Comparison of ENCODE assay signal across 19 mouse cellular contexts in the genomic region with DNA sequence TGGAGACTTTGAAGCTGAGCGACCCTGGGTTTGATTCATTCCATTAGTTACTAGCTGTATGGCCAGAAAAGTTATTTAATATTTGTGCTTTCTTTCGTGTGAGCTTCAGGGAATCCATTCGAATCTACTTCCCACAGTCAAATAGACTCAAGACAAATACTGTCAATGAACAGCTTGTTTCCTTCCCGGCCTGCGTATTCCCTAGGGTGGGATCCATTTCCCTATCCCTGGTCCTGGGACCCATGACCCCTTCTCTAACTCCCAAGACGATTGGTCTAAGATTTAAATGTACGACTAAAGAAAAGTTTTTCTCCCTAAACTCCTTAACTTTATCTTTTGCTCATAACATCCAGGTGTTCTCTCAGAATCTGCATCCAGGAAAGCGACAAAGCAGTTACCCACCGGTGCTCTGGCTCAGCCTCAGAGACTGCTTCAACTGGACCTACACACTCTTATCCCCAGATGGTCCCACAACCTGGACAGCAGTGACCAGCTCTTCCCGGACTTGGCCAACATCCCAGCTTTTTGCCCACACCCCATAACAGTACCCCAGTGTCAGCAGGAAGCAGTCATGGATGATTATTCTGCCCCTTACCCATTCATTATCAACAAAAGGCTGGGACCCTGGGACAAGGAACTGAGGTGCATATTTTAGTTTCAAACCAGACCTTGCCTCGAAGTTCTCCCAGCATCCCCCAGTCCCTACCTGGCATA. TPM values are rescaled to one million over a fixed set of nuclear protein-coding genes. Genes with fewer than 3 reads are reported as not detected.
"Had no signal": no experiment of that assay in that cellular context is flagged by ENCODE, and none has a peak within 500 bp of the region (broad histone marks: within the 10 kb centered on the region; RNA-seq: fewer than 3 reads in every experiment).

No protein-coding gene starts in this region.

- H3K27ac ChIP-seq: lung, embryonic 15.5 days; macrophage; midbrain, embryonic 12.5 days; neural tube, embryonic 12.5 days; stomach, embryonic 15.5 days; stomach, postnatal 0 days had no signal

- ATAC-seq: lung, postnatal 0 days had no signal

- DNase-seq: lung, adult 2 months; lung, postnatal 14 days; lung, postnatal 36 days; midbrain, embryonic 14.5 days; right cerebral cortex, postnatal 14 days; thymus, adult 2 months; thymus, postnatal 25 days; thymus, postnatal 4 days had no signal

- H3K9me3 ChIP-seq: lung, embryonic 15.5 days; megakaryocyte, embryonic 14.5 days; midbrain, embryonic 12.5 days; neural tube, embryonic 12.5 days; stomach, embryonic 15.5 days had no signal

- H3K9ac ChIP-seq: lung, embryonic 15.5 days; midbrain, embryonic 12.5 days; neural tube, embryonic 12.5 days; stomach, embryonic 15.5 days had no signal

- H3K4me3 ChIP-seq: lung, embryonic 15.5 days; megakaryocyte, embryonic 14.5 days; midbrain, embryonic 12.5 days; neural tube, embryonic 12.5 days; stomach, embryonic 15.5 days had no signal

- H3K4me2 ChIP-seq: lung, embryonic 15.5 days; midbrain, embryonic 12.5 days; neural tube, embryonic 12.5 days; stomach, embryonic 15.5 days had no signal

- H3K4me1 ChIP-seq: stomach, embryonic 15.5 days had no signal

- H3K36me3 ChIP-seq: lung, embryonic 15.5 days; midbrain, embryonic 12.5 days; neural tube, embryonic 12.5 days; stomach, embryonic 15.5 days had no signal

- H3K27me3 ChIP-seq: lung, embryonic 15.5 days; midbrain, embryonic 12.5 days; neural tube, embryonic 12.5 days; stomach, embryonic 15.5 days had no signal

RNA-seq across cellular contexts. Expression of gene Chrm5, which starts 10.1 kb away (rescaled TPM):
- polyA plus RNA-seq: lung, adult 2 months; lung, embryonic 15.5 days; lung, postnatal 0 days; macrophage; spleen, adult 2 months; stomach, embryonic 15.5 days; stomach, postnatal 0 days; testis, adult 2 months; thymus, adult 2 months; urinary bladder, adult 2 months had no signal
